Mouse (Mus musculus): ENCODE measurements around the gene Cdkn2d. TPM values are rescaled to one million over a fixed set of nuclear protein-coding genes. Genes with fewer than 3 reads are reported as not detected.
A peak's percentile ranks its signal among the peaks of the same experiment; 100 is the strongest.

Cdkn2d gene
- total and polyA plus RNA-seq, 3 experiments: 17.4 to 35.8 (median 30.3) TPM

GRCm38 (mm10) chr9:21320280-21320618 lies 29.0 kb upstream of the Cdkn2d start:
- Histone ChIP-seq H3K4me1 (ENCODE audit: insufficient read depth, low read depth, low read length) (peaks cover 44% of the 10 kb centered on the region), H3K27me3 (ENCODE audit: insufficient read depth, low read length) (no peaks in the 10 kb centered on the region), H3K9me3 (replicated peaks) (no peaks in the 10 kb centered on the region; the same call in 1 of the 2 replicates), H3K4me3 (ENCODE audit: low read depth, low read length) (peak overlapping the region; percentile 82), H3K36me3 (replicated peaks) (peaks cover 16% of the 10 kb centered on the region)
- ATAC-seq (ENCODE audit: extremely low read depth, insufficient number of reproducible peaks, low FRiP score, poor library complexity, severe bottlenecking) (no peak), DNase-seq (ENCODE audit: low spot score) (no peak)
- TF ChIP-seq GATA1 (IDR thresholded peaks at IDR 0.05; ENCODE audit: borderline replicate concordance, low read length) (no peak), GATA2 (IDR thresholded peaks at IDR 0.05; ENCODE audit: borderline replicate concordance, low read depth, low read length) (no peak), POLR2AphosphoS5 (IDR thresholded peaks at IDR 0.05; ENCODE audit: insufficient replicate concordance, low read depth, low read length) (no peak), CTCF (IDR thresholded peaks at IDR 0.05; ENCODE audit: low read depth, low read length) (no peak), TAL1 (conservative IDR thresholded peaks at IDR 0.05; ENCODE audit: low read depth, low read length) (no peak)

GRCm38 (mm10) chr9:21319503-21319902 lies 28.3 kb upstream of the Cdkn2d start:
- TF ChIP-seq CTCF (IDR thresholded peaks at IDR 0.05; ENCODE audit: low read depth, low read length) (no peak), GATA2 (IDR thresholded peaks at IDR 0.05; ENCODE audit: borderline replicate concordance, low read depth, low read length) (no peak), TAL1 (conservative IDR thresholded peaks at IDR 0.05; ENCODE audit: low read depth, low read length) (no peak), POLR2AphosphoS5 (IDR thresholded peaks at IDR 0.05; ENCODE audit: insufficient replicate concordance, low read depth, low read length) (no peak), GATA1 (IDR thresholded peaks at IDR 0.05; ENCODE audit: borderline replicate concordance, low read length) (no peak)
- H3K36me3 ChIP-seq (replicated peaks): peaks cover 10% of the 10 kb centered on the region
- peaks cover 49% of the 10 kb centered on the region for H3K4me1 ChIP-seq (ENCODE audit: insufficient read depth, low read depth, low read length)
- H3K9me3 ChIP-seq (replicated peaks): no peaks in the 10 kb centered on the region; the same call in 1 of the 2 replicates
- ATAC-seq (ENCODE audit: extremely low read depth, insufficient number of reproducible peaks, low FRiP score, poor library complexity, severe bottlenecking) (no peak), DNase-seq (ENCODE audit: low spot score) (no peak)
- no peak overlapping the region for H3K4me3 ChIP-seq (ENCODE audit: low read depth, low read length)
- H3K27me3 ChIP-seq (ENCODE audit: insufficient read depth, low read length): no peaks in the 10 kb centered on the region

GRCm38 (mm10) chr9:21318792-21319191 lies 27.6 kb upstream of the Cdkn2d start:
- no peak overlapping the region for H3K4me3 ChIP-seq (ENCODE audit: low read depth, low read length)

GRCm38 (mm10) chr9:21316696-21317095 lies 25.5 kb upstream of the Cdkn2d start:
- H3K9me3 ChIP-seq (replicated peaks): no peaks in the 10 kb centered on the region; the same call in 1 of the 2 replicates
- DNase-seq (ENCODE audit: low spot score) (no peak), ATAC-seq (ENCODE audit: extremely low read depth, insufficient number of reproducible peaks, low FRiP score, poor library complexity, severe bottlenecking) (no peak)
- TF ChIP-seq GATA1 (IDR thresholded peaks at IDR 0.05; ENCODE audit: borderline replicate concordance, low read length): no peak
- TF ChIP-seq TAL1 (conservative IDR thresholded peaks at IDR 0.05; ENCODE audit: low read depth, low read length): no peak
- no peak for TF ChIP-seq CTCF (IDR thresholded peaks at IDR 0.05; ENCODE audit: low read depth, low read length)
- peaks cover under 1% of the 10 kb centered on the region; the same call in 1 of the 2 replicates for H3K27me3 ChIP-seq (ENCODE audit: insufficient read depth, low read length)
- H3K4me3 ChIP-seq (ENCODE audit: low read depth, low read length): no peak overlapping the region
- H3K4me1 ChIP-seq (ENCODE audit: insufficient read depth, low read depth, low read length): peaks cover 44% of the 10 kb centered on the region
- H3K36me3 ChIP-seq (replicated peaks): no peaks in the 10 kb centered on the region

More at GRCm38 (mm10) chr9:21318792-21319191, 27.6 kb upstream of the Cdkn2d start:
- no peak for ATAC-seq (ENCODE audit: extremely low read depth, insufficient number of reproducible peaks, low FRiP score, poor library complexity, severe bottlenecking)
- Histone ChIP-seq H3K9me3 (replicated peaks) (no peaks in the 10 kb centered on the region; the same call in 1 of the 2 replicates), H3K27me3 (ENCODE audit: insufficient read depth, low read length) (no peaks in the 10 kb centered on the region), H3K36me3 (replicated peaks) (peaks cover 5% of the 10 kb centered on the region), H3K4me1 (ENCODE audit: insufficient read depth, low read depth, low read length) (peaks cover 47% of the 10 kb centered on the region)
- no peak for DNase-seq (ENCODE audit: low spot score)
- TF ChIP-seq POLR2AphosphoS5 (IDR thresholded peaks at IDR 0.05; ENCODE audit: insufficient replicate concordance, low read depth, low read length): no peak
- TF ChIP-seq GATA2 (IDR thresholded peaks at IDR 0.05; ENCODE audit: borderline replicate concordance, low read depth, low read length): no peak
- no peak for TF ChIP-seq CTCF (IDR thresholded peaks at IDR 0.05; ENCODE audit: low read depth, low read length)
- TF ChIP-seq TAL1 (conservative IDR thresholded peaks at IDR 0.05; ENCODE audit: low read depth, low read length): no peak

- Histone ChIP-seq H3K27me3 (ENCODE audit: insufficient read depth, low read length) (peaks cover 4% of the 10 kb centered on the region; the same call in 1 of the 2 replicates), H3K36me3 (replicated peaks) (no peaks in the 10 kb centered on the region), H3K9me3 (replicated peaks) (no peaks in the 10 kb centered on the region; the same call in 1 of the 2 replicates), H3K4me1 (ENCODE audit: insufficient read depth, low read depth, low read length) (peaks cover 31% of the 10 kb centered on the region), H3K4me3 (ENCODE audit: low read depth, low read length) (no peak overlapping the region)
- TF ChIP-seq GATA2 (IDR thresholded peaks at IDR 0.05; ENCODE audit: borderline replicate concordance, low read depth, low read length) (no peak), CTCF (IDR thresholded peaks at IDR 0.05; ENCODE audit: low read depth, low read length) (no peak), POLR2AphosphoS5 (IDR thresholded peaks at IDR 0.05; ENCODE audit: insufficient replicate concordance, low read depth, low read length) (no peak), TAL1 (conservative IDR thresholded peaks at IDR 0.05; ENCODE audit: low read depth, low read length) (no peak)
- DNase-seq (ENCODE audit: low spot score) (no peak), ATAC-seq (ENCODE audit: extremely low read depth, insufficient number of reproducible peaks, low FRiP score, poor library complexity, severe bottlenecking) (no peak)
Observed at GRCm38 (mm10) chr9:21315421-21315820, 24.2 kb upstream of the Cdkn2d start.

- Histone ChIP-seq H3K27me3 (ENCODE audit: insufficient read depth, low read length) (peaks cover 6% of the 10 kb centered on the region; the same call in 1 of the 2 replicates), H3K36me3 (replicated peaks) (no peaks in the 10 kb centered on the region), H3K9me3 (replicated peaks) (no peaks in the 10 kb centered on the region; the same call in 1 of the 2 replicates), H3K4me1 (ENCODE audit: insufficient read depth, low read depth, low read length) (peaks cover 26% of the 10 kb centered on the region), H3K4me3 (ENCODE audit: low read depth, low read length) (no peak overlapping the region)
- TF ChIP-seq GATA2 (IDR thresholded peaks at IDR 0.05; ENCODE audit: borderline replicate concordance, low read depth, low read length) (no peak), GATA1 (IDR thresholded peaks at IDR 0.05; ENCODE audit: borderline replicate concordance, low read length) (no peak), TAL1 (conservative IDR thresholded peaks at IDR 0.05; ENCODE audit: low read depth, low read length) (no peak), POLR2AphosphoS5 (IDR thresholded peaks at IDR 0.05; ENCODE audit: insufficient replicate concordance, low read depth, low read length) (no peak), CTCF (IDR thresholded peaks at IDR 0.05; ENCODE audit: low read depth, low read length) (no peak)
- DNase-seq (ENCODE audit: low spot score): no peak
- ATAC-seq (ENCODE audit: extremely low read depth, insufficient number of reproducible peaks, low FRiP score, poor library complexity, severe bottlenecking): no peak
Observed at GRCm38 (mm10) chr9:21314367-21315140, 23.3 kb upstream of the Cdkn2d start.

Data from G1E (cell line).